Mouse (Mus musculus): ENCODE data around the gene Rtn3. TPM values are rescaled to one million over a fixed set of nuclear protein-coding genes. Genes with fewer than 3 reads are reported as not detected.

The Rtn3 gene
- polyA plus RNA-seq, 1 experiment from 2014 or later = 122 TPM

DNA sequence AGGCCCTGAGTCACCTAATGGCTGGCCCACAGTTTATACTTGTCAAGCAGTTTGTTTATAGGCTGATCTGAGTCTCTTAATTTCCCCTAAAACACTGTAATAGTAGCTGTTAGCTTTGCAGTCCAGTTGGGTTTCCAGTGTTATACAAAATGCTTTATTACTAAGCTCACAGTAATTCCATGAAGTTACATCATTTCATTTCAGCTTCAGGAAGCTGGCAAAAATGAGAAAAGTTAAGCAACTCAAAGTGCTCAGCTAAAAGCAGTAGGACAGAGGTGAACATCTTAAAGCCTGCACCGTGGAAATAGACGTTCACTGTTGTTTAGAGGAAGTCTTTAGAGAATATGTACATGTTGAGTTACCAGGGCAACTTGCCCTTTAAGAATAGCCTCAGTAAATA lies 39.8 kb upstream of the Rtn3 start:
- Histone ChIP-seq H3K27me3 (replicated peaks; ENCODE audit: insufficient read depth, low read length) (no peaks in the 10 kb centered on the region), H3K4me2 (replicated peaks; ENCODE audit: low read depth, low read length) (no peak overlapping the region), H3K36me3 (ENCODE audit: insufficient read depth, low read length) (peaks cover 32% of the 10 kb centered on the region; the same call in 1 of the 2 replicates), H3K9ac (replicated peaks; ENCODE audit: low read depth) (no peak overlapping the region), H3K4me3 (ENCODE audit: low read depth, low read length) (no peak overlapping the region), H3K9me3 (ENCODE audit: low read length) (no peaks in the 10 kb centered on the region), H3K27ac (ENCODE audit: low read length) (no peak overlapping the region), H3K4me1 (ENCODE audit: insufficient read depth, low read depth, low read length) (no peaks in the 10 kb centered on the region)
- no peak for ATAC-seq
- no peak for TF ChIP-seq EP300 (IDR thresholded peaks at IDR 0.05)
- TF ChIP-seq CTCF (IDR thresholded peaks at IDR 0.05) = no peak
- DNase-seq (ENCODE audit: low spot score) = no peak
- 84% methylated on average over 2 of the region's 2 CpGs for WGBS

DNA sequence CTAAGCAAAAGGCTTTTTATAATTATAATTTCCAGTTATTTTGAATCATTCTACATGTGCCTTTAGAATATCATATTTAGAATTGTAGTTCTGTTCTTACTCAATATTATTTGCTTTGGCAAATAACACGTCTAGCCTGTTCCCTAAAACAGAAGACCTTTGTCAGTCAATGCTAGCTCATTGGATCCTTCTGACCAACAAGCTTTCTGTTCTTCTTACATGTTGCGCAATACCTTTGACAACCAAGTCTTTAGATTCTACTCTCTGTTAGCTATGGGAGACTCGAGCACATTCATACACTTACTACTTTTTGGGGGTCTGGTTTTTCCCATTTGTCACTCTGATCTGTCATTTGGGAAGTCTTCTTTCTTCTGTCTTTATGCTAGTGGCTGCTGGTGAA lies 38.5 kb upstream of the Rtn3 start:
- H3K4me3 ChIP-seq (ENCODE audit: low read depth, low read length) = no peak overlapping the region
- no peak for TF ChIP-seq CTCF (IDR thresholded peaks at IDR 0.05)
- no peak for TF ChIP-seq EP300 (IDR thresholded peaks at IDR 0.05)
- H3K27me3 ChIP-seq (replicated peaks; ENCODE audit: insufficient read depth, low read length) = no peaks in the 10 kb centered on the region
- no peak overlapping the region for H3K9ac ChIP-seq (replicated peaks; ENCODE audit: low read depth)
- WGBS = 84% methylated on average over 3 of the region's 3 CpGs
- no peak overlapping the region for H3K4me2 ChIP-seq (replicated peaks; ENCODE audit: low read depth, low read length)
- DNase-seq (ENCODE audit: low spot score) = no peak
- H3K4me1 ChIP-seq (ENCODE audit: insufficient read depth, low read depth, low read length) = no peaks in the 10 kb centered on the region
- H3K27ac ChIP-seq (ENCODE audit: low read length) = no peak overlapping the region
- no peak for ATAC-seq
- peaks cover 27% of the 10 kb centered on the region; the same call in 1 of the 2 replicates for H3K36me3 ChIP-seq (ENCODE audit: insufficient read depth, low read length)
- H3K9me3 ChIP-seq (ENCODE audit: low read length) = no peaks in the 10 kb centered on the region

DNA sequence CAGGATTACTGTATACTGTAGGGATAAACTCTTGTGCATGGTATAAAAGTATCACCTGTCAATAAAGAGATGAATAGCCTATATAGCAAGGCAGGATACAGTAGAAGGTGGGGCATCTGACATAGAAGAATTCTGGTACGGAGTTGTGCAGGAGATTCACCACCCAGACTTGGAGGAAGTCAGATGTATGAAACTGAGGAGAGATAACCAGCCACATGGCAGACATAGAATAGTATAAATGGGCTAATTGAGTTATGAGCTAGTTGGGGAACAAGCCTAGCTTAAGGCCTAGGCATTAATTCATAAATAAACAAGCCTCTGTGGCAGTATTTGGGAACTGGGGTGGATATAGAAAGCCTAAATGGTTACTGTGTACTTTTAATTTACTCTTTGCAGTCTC lies 33.4 kb upstream of the Rtn3 start:
- Histone ChIP-seq H3K9me3 (ENCODE audit: low read length) (no peaks in the 10 kb centered on the region), H3K27ac (ENCODE audit: low read length) (no peak overlapping the region), H3K27me3 (replicated peaks; ENCODE audit: insufficient read depth, low read length) (no peaks in the 10 kb centered on the region), H3K4me1 (ENCODE audit: insufficient read depth, low read depth, low read length) (no peaks in the 10 kb centered on the region), H3K9ac (replicated peaks; ENCODE audit: low read depth) (no peak overlapping the region), H3K4me2 (replicated peaks; ENCODE audit: low read depth, low read length) (no peak overlapping the region), H3K4me3 (ENCODE audit: low read depth, low read length) (no peak overlapping the region), H3K36me3 (ENCODE audit: insufficient read depth, low read length) (0 out of 2 replicates have a peak, but pooled peaks cover 10% of the 10 kb centered on the region)
- 69% methylated on average over 1 of the region's 1 CpGs for WGBS
- ATAC-seq = no peak
- DNase-seq (ENCODE audit: low spot score) = no peak
- no peak for TF ChIP-seq CTCF (IDR thresholded peaks at IDR 0.05)
- TF ChIP-seq EP300 (IDR thresholded peaks at IDR 0.05) = no peak

DNA sequence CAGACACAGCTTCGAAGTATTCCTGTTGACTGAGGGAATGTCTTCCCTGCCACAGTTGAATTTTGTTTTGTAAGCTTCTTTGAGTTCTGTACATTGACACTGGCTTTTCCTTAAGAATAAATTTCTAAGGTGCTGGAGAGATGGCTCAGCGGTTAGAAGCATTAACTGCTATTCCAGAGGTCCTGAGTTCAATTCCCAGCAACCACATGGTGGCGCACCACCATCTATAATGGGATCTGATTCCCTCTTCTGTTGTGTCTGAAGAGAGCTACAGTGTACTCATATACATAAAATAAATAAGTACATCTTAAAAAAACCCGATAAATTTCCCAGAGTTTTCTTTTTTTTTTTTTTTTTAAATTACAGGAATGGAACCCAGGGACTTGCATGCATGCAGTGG lies 24.9 kb upstream of the Rtn3 start:
- no peak for TF ChIP-seq EP300 (IDR thresholded peaks at IDR 0.05)
- peak; percentile 44 for TF ChIP-seq CTCF (IDR thresholded peaks at IDR 0.05)
- Histone ChIP-seq H3K9me3 (ENCODE audit: low read length) (no peaks in the 10 kb centered on the region), H3K9ac (replicated peaks; ENCODE audit: low read depth) (no peak overlapping the region), H3K4me3 (ENCODE audit: low read depth, low read length) (no peak overlapping the region), H3K27ac (ENCODE audit: low read length) (no peak overlapping the region), H3K4me1 (ENCODE audit: insufficient read depth, low read depth, low read length) (no peaks in the 10 kb centered on the region), H3K27me3 (replicated peaks; ENCODE audit: insufficient read depth, low read length) (no peaks in the 10 kb centered on the region), H3K36me3 (ENCODE audit: insufficient read depth, low read length) (peaks cover 17% of the 10 kb centered on the region), H3K4me2 (replicated peaks; ENCODE audit: low read depth, low read length) (no peak overlapping the region)
- 76% methylated on average over 4 of the region's 4 CpGs for WGBS
- DNase-seq (ENCODE audit: low spot score) (no peak), ATAC-seq (no peak)

DNA sequence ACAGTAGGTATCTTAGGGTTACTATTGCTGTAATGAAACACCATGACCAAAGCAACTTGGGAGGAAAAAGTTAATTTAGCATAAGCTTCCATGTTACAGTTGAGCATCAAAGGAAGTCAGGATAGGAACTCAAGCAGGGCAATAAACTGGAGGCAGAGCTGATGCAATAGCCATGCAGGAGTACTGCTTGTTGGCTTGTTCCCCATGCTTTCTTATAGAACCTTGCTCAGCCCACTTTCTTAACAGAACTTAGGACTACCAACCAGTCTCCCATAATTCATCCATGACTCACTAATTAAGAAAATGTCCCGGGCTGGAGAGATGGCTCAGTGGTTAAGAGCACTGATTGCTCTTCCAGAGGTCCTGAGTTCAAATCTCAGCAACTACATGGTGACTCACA lies 23.2 kb upstream of the Rtn3 start:
- H3K4me2 ChIP-seq (replicated peaks; ENCODE audit: low read depth, low read length) = no peak overlapping the region
- ATAC-seq (no peak), DNase-seq (ENCODE audit: low spot score) (no peak)
- no peaks in the 10 kb centered on the region for H3K27me3 ChIP-seq (replicated peaks; ENCODE audit: insufficient read depth, low read length)
- no peak overlapping the region for H3K9ac ChIP-seq (replicated peaks; ENCODE audit: low read depth)
- peaks cover 16% of the 10 kb centered on the region for H3K36me3 ChIP-seq (ENCODE audit: insufficient read depth, low read length)
- no peak overlapping the region for H3K4me3 ChIP-seq (ENCODE audit: low read depth, low read length)
- WGBS = 90% methylated on average over 1 of the region's 1 CpGs
- no peaks in the 10 kb centered on the region for H3K9me3 ChIP-seq (ENCODE audit: low read length)
- H3K4me1 ChIP-seq (ENCODE audit: insufficient read depth, low read depth, low read length) = no peaks in the 10 kb centered on the region
- no peak for TF ChIP-seq CTCF (IDR thresholded peaks at IDR 0.05)
- no peak for TF ChIP-seq EP300 (IDR thresholded peaks at IDR 0.05)
- no peak overlapping the region for H3K27ac ChIP-seq (ENCODE audit: low read length)

DNA sequence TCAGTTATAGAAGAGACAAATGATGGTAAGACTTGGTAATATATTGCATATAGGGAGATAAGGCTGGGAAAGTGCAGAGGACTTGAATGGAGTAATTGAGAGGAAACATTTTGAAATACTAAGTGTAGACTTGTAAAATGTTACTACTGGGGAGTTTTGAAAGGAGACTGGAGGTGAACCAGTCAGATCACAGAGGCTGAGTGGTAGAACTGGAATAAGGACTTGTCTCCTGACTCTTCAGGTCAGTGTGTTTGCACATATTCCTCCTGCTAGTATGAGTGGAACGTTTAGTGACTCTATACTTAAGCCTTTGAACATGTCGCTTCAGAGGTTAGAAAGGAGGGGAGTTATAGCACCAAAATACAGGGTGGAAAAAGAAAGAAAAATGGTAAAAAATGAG lies 19.4 kb upstream of the Rtn3 start:
- ATAC-seq (peak; percentile 75), DNase-seq (ENCODE audit: low spot score) (peak; percentile 66)
- Histone ChIP-seq H3K27ac (ENCODE audit: low read length) (peak overlapping the region; percentile 39; the same call in 1 of the 2 replicates), H3K9me3 (ENCODE audit: low read length) (no peaks in the 10 kb centered on the region), H3K27me3 (replicated peaks; ENCODE audit: insufficient read depth, low read length) (no peaks in the 10 kb centered on the region), H3K4me1 (ENCODE audit: insufficient read depth, low read depth, low read length) (no peaks in the 10 kb centered on the region), H3K36me3 (ENCODE audit: insufficient read depth, low read length) (no peaks in the 10 kb centered on the region), H3K4me3 (ENCODE audit: low read depth, low read length) (no peak overlapping the region), H3K4me2 (replicated peaks; ENCODE audit: low read depth, low read length) (no peak overlapping the region), H3K9ac (replicated peaks; ENCODE audit: low read depth) (no peak overlapping the region)
- TF ChIP-seq CTCF (IDR thresholded peaks at IDR 0.05) = no peak
- TF ChIP-seq EP300 (IDR thresholded peaks at IDR 0.05) = 0 out of 2 replicates have a peak, but pooled peaks have one; percentile 40
- 47% methylated on average over 2 of the region's 2 CpGs for WGBS

DNA sequence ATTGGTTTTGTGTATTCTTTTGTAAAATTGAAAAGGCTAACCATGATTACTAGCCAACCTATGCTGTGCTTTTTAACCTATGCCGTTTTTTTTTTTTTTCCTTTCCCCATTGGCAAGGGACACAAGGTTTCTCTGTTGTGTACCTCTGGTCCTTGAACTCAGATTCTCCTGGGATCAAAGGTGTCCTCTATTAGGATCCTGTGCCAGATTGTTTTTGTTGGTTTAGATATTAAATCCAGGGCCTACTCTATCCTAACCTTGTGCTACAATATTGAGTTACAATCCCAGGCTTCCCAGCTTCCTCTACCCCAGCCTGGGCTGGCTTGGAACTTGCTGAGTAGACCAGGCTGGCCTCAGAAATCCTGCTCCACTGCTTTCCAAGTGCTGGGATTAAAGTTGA lies 17.6 kb upstream of the Rtn3 start:
- DNase-seq (ENCODE audit: low spot score) = no peak
- no peak overlapping the region for H3K4me3 ChIP-seq (ENCODE audit: low read depth, low read length)

More for the DNA sequence above, 17.6 kb upstream of the Rtn3 start:
- H3K36me3 ChIP-seq (ENCODE audit: insufficient read depth, low read length) = no peaks in the 10 kb centered on the region
- H3K27ac ChIP-seq (ENCODE audit: low read length) = no peak overlapping the region
- TF ChIP-seq CTCF (IDR thresholded peaks at IDR 0.05) = no peak
- TF ChIP-seq EP300 (IDR thresholded peaks at IDR 0.05) = no peak
- no peak overlapping the region for H3K4me2 ChIP-seq (replicated peaks; ENCODE audit: low read depth, low read length)
- H3K4me1 ChIP-seq (ENCODE audit: insufficient read depth, low read depth, low read length) = no peaks in the 10 kb centered on the region
- 85% methylated on average over 1 of the region's 1 CpGs for WGBS
- H3K9ac ChIP-seq (replicated peaks; ENCODE audit: low read depth) = no peak overlapping the region
- no peaks in the 10 kb centered on the region for H3K9me3 ChIP-seq (ENCODE audit: low read length)
- ATAC-seq = no peak
- H3K27me3 ChIP-seq (replicated peaks; ENCODE audit: insufficient read depth, low read length) = no peaks in the 10 kb centered on the region

Data from lung, postnatal 0 days (tissue).